Mouse (Mus musculus) intestine, embryonic 14.5 days (tissue): ENCODE data around the gene Atp4b. TPM values are rescaled to one million over a fixed set of nuclear protein-coding genes. Genes with fewer than 3 reads are reported as not detected.

Experiments used
- ATAC-seq: fragments of 200-750 bp; cut with Nextera tagmentation; replicated peaks from 2 replicates; pipeline ENCODE4 v1.8.0; 2017; ENCODE audit warnings: low read depth, moderate number of reproducible peaks, moderate TSS enrichment, moderate library complexity; ENCODE audit not compliant: low FRiP score, low TSS enrichment
- DNase-seq: peaks from one replicate; pipeline ENCODE4 v3.0.0-alpha.2; 2018; ENCODE audit warnings: low spot score
- H3K27ac ChIP-seq: fragments of 300-500 bp; sonication (generic); 2 replicates; pipeline ENCODE4 v1.5.1; 2014; ENCODE audit warnings: low read depth, mild to moderate bottlenecking, control low read depth
- H3K27me3 ChIP-seq: fragments of 300-500 bp; sonication (generic); replicated peaks from 2 replicates; pipeline ENCODE4 v1.6.1; 2014; ENCODE audit warnings: low read length, control low read depth; ENCODE audit not compliant: control insufficient read depth, insufficient read depth
- H3K36me3 ChIP-seq: fragments of 300-500 bp; sonication (generic); 2 replicates; pipeline ENCODE4 v1.6.1; 2014; ENCODE audit warnings: low read length, control low read depth; ENCODE audit not compliant: control insufficient read depth, insufficient read depth
- H3K4me1 ChIP-seq: fragments of 300-500 bp; sonication (generic); replicated peaks from 2 replicates; pipeline ENCODE4 v1.6.1; 2014; ENCODE audit warnings: low read length, control low read depth, mixed read lengths; ENCODE audit not compliant: control insufficient read depth, insufficient read depth
- H3K4me2 ChIP-seq: fragments of 300-500 bp; sonication (generic); 2 replicates; pipeline ENCODE4 v1.6.1; 2014; ENCODE audit warnings: low read length
- H3K4me3 ChIP-seq: fragments of 300-500 bp; sonication (generic); 2 replicates; pipeline ENCODE4 v1.5.1; 2014; ENCODE audit warnings: low read depth, low read length, control low read depth, mixed read lengths
- H3K9ac ChIP-seq: fragments of 300-500 bp; sonication (generic); 2 replicates; pipeline ENCODE4 v1.6.1; 2014; ENCODE audit warnings: mild to moderate bottlenecking, low read length
- H3K9me3 ChIP-seq: fragments of 300-500 bp; sonication (generic); 2 replicates; pipeline ENCODE4 v1.6.1; 2016; ENCODE audit warnings: low read length, control low read depth; ENCODE audit not compliant: control insufficient read depth
- WGBS: fragments of 180-500 bp; shearing (Covaris S2); extraction: QIAGEN DNeasy Blood & Tissue Kit; methylation state at CpG from one replicate; pipeline ENCODE4 v1.1.7; 2014; 5-methylcytosine and 5-hydroxymethylcytosine counted together
- polyA plus RNA-seq: library from polyadenylated mRNA; unstranded; fragments of >200 nt; fragmentation: Nextera tagmentation; extraction: Ambion mirVana; gene quantifications from 2 replicates; pipeline ENCODE4 v1.2.1, GENCODE M21; 2014

Atp4b gene
- polyA plus RNA-seq, 1 experiment from 2014 or later = not detected

DNA sequence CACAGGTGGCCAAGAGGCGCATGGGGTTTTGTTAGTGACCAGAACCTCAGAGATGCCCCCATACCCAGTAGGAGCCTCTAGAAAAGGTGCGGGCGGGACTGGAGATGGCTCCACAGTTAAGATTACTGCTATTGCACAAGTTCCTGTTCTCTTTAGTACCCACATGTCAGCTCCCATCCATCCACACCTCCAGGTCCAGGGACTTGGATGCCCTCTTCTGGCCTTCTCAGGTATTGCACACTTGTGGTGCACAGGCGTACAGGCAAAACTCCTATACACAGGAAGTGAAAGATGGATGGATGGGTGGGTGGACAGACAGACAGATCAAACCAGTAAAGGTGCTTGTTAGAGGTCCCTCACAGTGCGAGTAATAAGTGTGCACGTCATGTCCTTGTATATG, 34.8 kb downstream of the Atp4b start:
- no peak for DNase-seq

DNA sequence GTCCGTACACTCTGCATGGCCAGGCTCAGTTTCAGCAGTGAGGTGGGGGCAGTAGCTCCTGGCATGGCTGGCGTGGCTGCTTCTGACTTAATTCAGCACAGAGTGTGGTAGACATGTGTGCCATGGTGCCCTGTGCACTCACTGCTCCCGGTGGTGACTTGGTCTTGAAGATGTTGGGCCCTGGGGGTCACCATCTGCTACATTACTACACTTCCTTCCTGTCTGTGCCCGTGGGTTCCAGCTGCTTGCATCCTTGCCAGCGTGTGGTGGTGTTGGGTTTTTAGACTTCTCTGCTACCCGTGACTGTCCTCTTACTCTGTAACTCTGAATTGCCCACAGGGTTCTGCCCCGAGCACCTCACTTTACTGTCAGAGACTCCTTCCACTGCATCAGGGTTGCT, 36.4 kb downstream of the Atp4b start:
- peaks cover 5% of the 10 kb centered on the region; the same call in 1 of the 2 replicates for H3K9me3 ChIP-seq
- H3K27me3 ChIP-seq = no peaks in the 10 kb centered on the region
- no peak overlapping the region for H3K4me3 ChIP-seq
- no peak overlapping the region for H3K9ac ChIP-seq
- H3K27ac ChIP-seq = no peak overlapping the region
- ATAC-seq (no peak), DNase-seq (no peak)
- H3K36me3 ChIP-seq = peaks cover 99% of the 10 kb centered on the region
- H3K4me2 ChIP-seq = no peak overlapping the region
- no peaks in the 10 kb centered on the region for H3K4me1 ChIP-seq
- WGBS = 96% methylated on average over 7 of the region's 7 CpGs

More for the DNA sequence above, 34.8 kb downstream of the Atp4b start:
- H3K36me3 ChIP-seq = peaks cover 99% of the 10 kb centered on the region
- no peak overlapping the region for H3K4me3 ChIP-seq
- ATAC-seq = no peak
- 95% methylated on average over 6 of the region's 6 CpGs for WGBS
- H3K4me2 ChIP-seq = no peak overlapping the region
- H3K9me3 ChIP-seq = peaks cover 5% of the 10 kb centered on the region; the same call in 1 of the 2 replicates
- no peaks in the 10 kb centered on the region for H3K27me3 ChIP-seq
- no peak overlapping the region for H3K9ac ChIP-seq
- H3K27ac ChIP-seq = no peak overlapping the region
- no peaks in the 10 kb centered on the region for H3K4me1 ChIP-seq

DNA sequence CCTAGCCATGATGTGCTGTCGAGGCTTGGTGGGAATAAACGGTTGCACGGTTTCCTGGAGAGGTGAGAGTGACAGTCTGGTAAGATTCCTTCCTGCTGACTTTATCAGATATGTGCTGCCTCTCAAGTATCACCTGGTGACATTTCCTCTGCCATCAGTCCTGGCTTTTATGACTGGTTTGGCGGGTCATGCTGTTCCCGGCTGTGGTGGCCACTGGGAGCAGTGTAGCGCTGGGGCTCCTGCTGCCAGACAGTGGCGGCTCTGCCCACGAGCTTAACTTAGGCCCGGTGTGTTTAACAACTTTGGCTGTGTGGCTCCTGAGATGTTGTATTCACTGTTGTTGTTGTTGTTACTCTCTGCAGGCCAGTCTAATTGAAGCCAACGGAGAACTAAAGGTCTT, 39.9 kb downstream of the Atp4b start:
- 71% methylated on average over 10 of the region's 10 CpGs for WGBS
- no peak overlapping the region for H3K4me2 ChIP-seq
- no peaks in the 10 kb centered on the region for H3K27me3 ChIP-seq
- H3K36me3 ChIP-seq = peaks cover 99% of the 10 kb centered on the region
- no peaks in the 10 kb centered on the region for H3K4me1 ChIP-seq
- DNase-seq (no peak), ATAC-seq (no peak; the same call in 1 of the 2 replicates)
- peaks cover 2% of the 10 kb centered on the region; the same call in 1 of the 2 replicates for H3K9me3 ChIP-seq
- no peak overlapping the region for H3K4me3 ChIP-seq
- H3K27ac ChIP-seq = no peak overlapping the region
- H3K9ac ChIP-seq = no peak overlapping the region

DNA sequence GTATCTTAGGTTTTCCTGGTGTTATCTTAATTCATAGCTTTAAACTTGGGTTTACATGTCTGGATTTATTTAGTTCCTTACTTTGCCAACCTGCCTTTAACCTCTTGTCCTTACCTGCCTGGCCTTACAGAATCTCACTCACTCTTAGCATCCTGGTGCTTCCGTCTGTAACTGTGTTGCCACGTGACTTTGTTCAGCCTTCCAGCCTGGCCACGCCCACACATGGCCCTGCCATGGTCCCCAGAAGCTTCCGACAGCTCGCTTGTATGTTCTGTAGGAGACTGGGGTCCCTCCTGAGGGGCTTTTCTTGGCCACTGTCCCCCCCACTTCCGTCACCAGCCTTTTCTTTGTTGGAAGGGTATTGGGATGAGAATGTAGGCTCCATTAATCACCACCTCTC, 40.4 kb downstream of the Atp4b start:
- Histone ChIP-seq H3K36me3 (peaks cover 99% of the 10 kb centered on the region), H3K4me1 (no peaks in the 10 kb centered on the region)
- 77% methylated on average over 6 of the region's 6 CpGs for WGBS

DNA sequence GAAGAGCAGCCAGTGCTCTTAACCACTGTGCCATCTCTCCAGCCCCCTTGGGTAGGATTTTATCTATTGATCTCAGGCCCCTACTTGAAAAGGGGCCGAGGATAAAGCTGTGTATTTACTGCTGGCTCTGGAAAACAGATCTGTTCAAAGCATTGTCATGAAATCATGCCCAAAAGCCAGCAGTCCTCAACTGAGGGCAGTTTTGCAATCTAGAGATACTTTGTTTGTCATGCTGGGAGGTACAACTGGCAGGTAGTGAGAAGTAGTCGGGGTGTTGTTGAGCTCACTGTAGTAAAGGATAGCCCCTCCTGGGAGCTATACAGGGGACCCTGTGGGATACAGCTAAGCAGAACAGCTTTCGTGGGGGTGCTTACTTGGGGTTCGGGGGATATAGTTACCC, 42.7 kb downstream of the Atp4b start:
- H3K36me3 ChIP-seq = peaks cover 99% of the 10 kb centered on the region
- DNase-seq = no peak
- no peak overlapping the region for H3K4me2 ChIP-seq
- ATAC-seq = no peak
- H3K27ac ChIP-seq = no peak overlapping the region
- H3K4me3 ChIP-seq = no peak overlapping the region
- 83% methylated on average over 4 of the region's 4 CpGs for WGBS
- no peaks in the 10 kb centered on the region for H3K27me3 ChIP-seq
- no peaks in the 10 kb centered on the region for H3K4me1 ChIP-seq
- H3K9ac ChIP-seq = no peak overlapping the region
- no peaks in the 10 kb centered on the region for H3K9me3 ChIP-seq

More for the DNA sequence above, 40.4 kb downstream of the Atp4b start:
- H3K27ac ChIP-seq = no peak overlapping the region
- no peak overlapping the region for H3K9ac ChIP-seq
- no peaks in the 10 kb centered on the region for H3K9me3 ChIP-seq
- DNase-seq = no peak
- no peak overlapping the region for H3K4me3 ChIP-seq
- ATAC-seq = no peak; the same call in 1 of the 2 replicates
- H3K4me2 ChIP-seq = no peak overlapping the region
- H3K27me3 ChIP-seq = no peaks in the 10 kb centered on the region

DNA sequence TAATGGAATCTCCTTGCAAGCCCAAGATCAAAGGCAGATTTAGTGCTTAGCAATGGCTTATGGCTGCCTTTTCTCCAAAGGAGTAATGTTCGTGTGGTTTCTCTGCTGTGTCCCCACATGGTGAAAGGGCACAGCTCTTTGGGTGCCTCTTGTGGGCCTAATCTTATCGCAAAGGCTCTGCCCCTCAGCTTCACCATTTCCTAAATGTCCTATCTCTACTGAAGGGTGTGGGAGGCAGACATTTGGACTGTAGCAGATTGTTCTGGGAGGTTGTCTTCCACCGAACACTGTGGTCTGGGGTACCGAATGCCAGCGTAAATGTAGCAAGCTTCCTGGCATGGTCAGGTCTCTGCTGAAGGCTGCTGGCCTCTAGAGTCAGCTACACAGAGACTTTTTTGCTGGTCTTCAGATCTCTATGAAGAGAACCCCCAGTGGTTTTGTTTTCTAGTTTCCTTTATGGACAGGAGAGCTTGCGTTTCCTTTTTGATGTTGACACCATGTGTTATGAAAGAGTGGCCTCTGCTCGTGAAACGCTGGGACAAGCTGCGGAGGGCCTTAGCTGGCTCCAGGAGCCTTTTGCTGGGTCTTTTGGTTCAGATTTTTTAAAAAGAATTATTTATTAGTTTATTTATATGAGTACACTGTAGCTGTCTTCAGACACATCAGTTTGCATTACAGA, 43.3 kb downstream of the Atp4b start:
- no peak for ATAC-seq

DNA sequence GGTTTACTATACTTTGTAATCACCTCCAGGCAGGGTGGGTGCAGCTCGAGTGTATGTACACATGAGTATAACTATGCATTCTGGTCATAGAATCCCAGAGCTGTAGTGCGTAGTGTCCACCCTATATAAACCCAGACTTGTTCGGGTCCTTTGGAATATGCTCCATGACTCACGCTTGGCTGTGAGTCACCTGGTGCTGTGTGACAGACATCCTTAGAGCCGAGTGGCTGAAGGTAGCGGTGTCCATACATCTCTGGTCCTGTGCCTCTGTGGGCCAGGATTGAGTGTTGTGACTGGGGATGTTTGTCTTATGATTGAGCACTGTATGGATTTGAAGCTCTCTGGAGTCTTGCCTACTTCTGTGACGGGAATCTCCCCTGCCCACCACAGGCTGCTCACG, 44.0 kb downstream of the Atp4b start:
- ATAC-seq (no peak), DNase-seq (no peak)
- 86% methylated on average over 8 of the region's 8 CpGs for WGBS
- Histone ChIP-seq H3K9me3 (no peaks in the 10 kb centered on the region), H3K27ac (no peak overlapping the region), H3K27me3 (no peaks in the 10 kb centered on the region), H3K4me2 (no peak overlapping the region), H3K9ac (no peak overlapping the region), H3K4me3 (no peak overlapping the region), H3K36me3 (peaks cover 99% of the 10 kb centered on the region), H3K4me1 (no peaks in the 10 kb centered on the region)

More for the DNA sequence above, 43.3 kb downstream of the Atp4b start:
- Histone ChIP-seq H3K9ac (no peak overlapping the region), H3K4me2 (no peak overlapping the region), H3K27ac (no peak overlapping the region), H3K4me1 (no peaks in the 10 kb centered on the region), H3K4me3 (no peak overlapping the region), H3K9me3 (no peaks in the 10 kb centered on the region), H3K36me3 (peaks cover 99% of the 10 kb centered on the region), H3K27me3 (no peaks in the 10 kb centered on the region)
- WGBS = 89% methylated on average over 9 of the region's 9 CpGs
- DNase-seq = no peak

DNA sequence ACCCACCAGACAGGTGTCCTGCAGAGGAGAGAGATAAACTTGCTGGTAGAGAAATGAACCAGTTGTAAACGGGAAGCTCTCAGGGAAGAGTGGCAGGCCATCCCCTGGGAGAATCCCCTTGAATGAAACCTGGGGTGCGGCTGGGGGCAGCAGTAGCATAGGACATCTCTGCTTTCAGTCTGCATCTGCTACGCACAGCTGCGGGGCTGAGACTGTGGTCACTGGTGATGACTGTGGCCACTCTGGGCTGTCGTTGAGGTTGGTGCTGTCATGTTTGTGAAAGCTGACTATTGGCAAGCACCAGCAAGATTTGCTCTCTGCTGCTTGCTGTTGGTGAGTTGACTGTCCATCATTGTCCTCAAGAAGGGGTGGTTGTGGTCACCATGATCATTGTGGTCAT, 45.0 kb downstream of the Atp4b start:
- Histone ChIP-seq H3K27ac (no peak overlapping the region), H3K27me3 (no peaks in the 10 kb centered on the region), H3K4me3 (no peak overlapping the region), H3K9ac (no peak overlapping the region), H3K4me1 (no peaks in the 10 kb centered on the region), H3K9me3 (no peaks in the 10 kb centered on the region), H3K36me3 (peaks cover 97% of the 10 kb centered on the region), H3K4me2 (no peak overlapping the region)
- 88% methylated on average over 5 of the region's 5 CpGs for WGBS
- DNase-seq = no peak
- ATAC-seq = no peak

DNA sequence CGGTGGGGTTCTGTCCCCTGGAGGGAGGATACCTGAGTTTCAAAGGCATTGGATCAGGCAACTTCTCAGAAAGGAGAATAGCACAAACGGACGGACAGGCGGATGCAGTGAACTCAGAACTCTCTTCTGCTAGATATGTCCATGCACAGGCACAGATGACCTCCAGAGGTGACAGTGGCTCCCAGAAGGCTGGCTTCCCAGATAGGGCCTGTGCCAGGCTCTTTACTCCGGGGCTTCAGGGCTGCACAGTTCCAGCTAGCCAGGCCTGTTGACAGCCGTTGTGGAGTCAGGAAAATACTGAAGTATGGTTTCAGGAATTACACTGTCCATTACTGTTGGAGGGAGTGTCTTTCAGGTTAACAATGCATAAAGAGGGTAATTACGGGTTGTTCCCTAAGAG, 46.6 kb downstream of the Atp4b start:
- Histone ChIP-seq H3K9ac (no peak overlapping the region), H3K36me3 (peaks cover 97% of the 10 kb centered on the region), H3K4me3 (no peak overlapping the region), H3K4me2 (no peak overlapping the region), H3K9me3 (no peaks in the 10 kb centered on the region), H3K27me3 (no peaks in the 10 kb centered on the region), H3K4me1 (no peaks in the 10 kb centered on the region), H3K27ac (no peak overlapping the region)
- DNase-seq (no peak), ATAC-seq (no peak)
- 88% methylated on average over 7 of the region's 7 CpGs for WGBS
